Mouse (Mus musculus): Measurements from ENCODE around the gene Ccin. TPM values are rescaled to one million over a fixed set of nuclear protein-coding genes. Genes with fewer than 3 reads are reported as not detected.

The Ccin gene
- not detected for polyA plus RNA-seq (2014; fragmentation: Illumina TruSeq; extraction: RNeasy Lipid Tissue Mini Kit (QIAGEN cat#74804); ENCODE audit: low read depth, low replicate concordance)

DNA sequence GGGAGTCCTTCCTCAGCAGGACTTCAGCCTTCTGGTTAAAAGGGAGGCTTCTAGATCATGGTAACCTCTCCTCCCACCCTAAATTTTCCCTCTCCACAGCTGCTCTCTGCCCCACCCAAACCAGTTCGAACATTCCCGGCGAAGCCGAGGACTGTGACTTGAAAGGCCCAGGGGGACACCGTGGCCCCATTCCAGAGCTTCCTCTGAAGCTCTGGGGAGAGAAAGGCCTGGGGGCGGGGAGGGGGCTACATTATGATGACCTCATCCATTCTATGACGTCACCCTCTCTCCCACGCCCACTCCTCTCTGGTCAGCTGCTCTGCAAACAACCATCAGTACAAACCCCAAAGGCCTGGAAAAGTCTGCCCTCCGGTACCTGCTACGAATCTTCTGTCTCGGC, at the start of gene Ccin:
Gene Ccin, plus strand, starts transcription at position 303 of the 400 bp plus-strand sequence.

DNA sequence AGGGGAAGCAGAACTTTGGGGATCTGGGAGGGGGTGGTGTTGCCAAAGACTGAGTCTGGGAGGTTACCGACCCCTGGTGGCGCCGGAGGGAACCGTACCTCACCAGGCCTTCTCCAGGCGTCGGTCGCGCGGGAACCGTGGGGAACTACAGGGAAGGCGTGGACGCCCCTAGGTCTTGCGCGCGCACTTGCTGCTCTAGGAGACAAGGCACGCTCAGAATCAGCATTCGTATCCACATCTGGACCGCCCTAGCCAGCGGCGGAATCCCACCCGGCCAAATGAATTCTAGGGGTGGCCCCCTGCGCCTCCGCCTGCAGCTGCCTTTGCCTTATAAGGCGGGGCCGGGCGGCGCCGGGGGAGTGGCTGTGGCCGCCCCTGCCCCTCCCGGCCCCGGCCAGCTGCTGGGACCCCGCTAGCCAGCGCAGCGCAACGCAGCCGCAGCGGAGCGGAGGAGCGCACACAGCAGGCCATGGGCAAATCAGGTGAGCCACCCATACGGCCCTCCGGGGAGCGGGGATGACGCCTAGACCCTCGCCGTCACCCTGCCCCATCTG, 25.9 kb upstream of the Ccin start, which contains the start of gene Glipr2:
Gene Glipr2, plus strand, starts transcription at position 110 of the 554 bp plus-strand sequence.

DNA sequence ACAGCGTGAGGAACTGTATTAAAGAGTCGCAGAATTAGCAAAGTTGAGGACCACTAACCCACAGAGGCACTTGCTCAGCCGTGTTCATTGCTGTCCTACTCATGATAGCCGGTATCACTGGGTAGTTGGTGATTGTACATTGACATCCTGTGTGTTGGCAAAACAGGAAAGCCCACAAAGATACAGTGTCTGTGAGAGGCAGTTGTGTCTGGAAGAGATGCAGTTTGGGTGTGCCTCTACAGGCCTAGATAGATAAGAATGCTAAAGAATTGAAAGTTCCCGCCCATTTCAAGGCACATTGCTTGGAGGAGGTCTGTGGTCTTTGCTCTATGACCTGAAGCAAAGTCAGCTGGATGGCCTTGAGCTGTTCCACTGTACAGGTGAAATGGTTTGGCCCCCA, 20.8 kb downstream of the Ccin start, which contains the start of gene Clta:
Gene Clta, plus strand, starts transcription at position 327 of the 400 bp plus-strand sequence.

Other genes with a start within 250 kb of the Ccin start
- not detected for gene Olfr159, start 212.5 kb upstream of the Ccin start, polyA plus RNA-seq (2014; fragmentation: Illumina TruSeq; extraction: RNeasy Lipid Tissue Mini Kit (QIAGEN cat#74804); ENCODE audit: low read depth, low replicate concordance)
- not detected for gene Olfr156, start 159.6 kb upstream of the Ccin start, polyA plus RNA-seq (2014; fragmentation: Illumina TruSeq; extraction: RNeasy Lipid Tissue Mini Kit (QIAGEN cat#74804); ENCODE audit: low read depth, low replicate concordance)
- gene Olfr157, start 143.3 kb upstream of the Ccin start, polyA plus RNA-seq (2014; fragmentation: Illumina TruSeq; extraction: RNeasy Lipid Tissue Mini Kit (QIAGEN cat#74804); ENCODE audit: low read depth, low replicate concordance), result not detected
- not detected for gene Olfr155, start 131.9 kb upstream of the Ccin start, polyA plus RNA-seq (2014; fragmentation: Illumina TruSeq; extraction: RNeasy Lipid Tissue Mini Kit (QIAGEN cat#74804); ENCODE audit: low read depth, low replicate concordance)
- 5.3 TPM for gene Reck, start 108.0 kb upstream of the Ccin start, polyA plus RNA-seq (2014; fragmentation: Illumina TruSeq; extraction: RNeasy Lipid Tissue Mini Kit (QIAGEN cat#74804); ENCODE audit: low read depth, low replicate concordance)
- 7.7 TPM for gene Glipr2, start 26.1 kb upstream of the Ccin start, polyA plus RNA-seq (2014; fragmentation: Illumina TruSeq; extraction: RNeasy Lipid Tissue Mini Kit (QIAGEN cat#74804); ENCODE audit: low read depth, low replicate concordance)
- 94.8 TPM for gene Clta, start 21.0 kb downstream of the Ccin start, polyA plus RNA-seq (2014; fragmentation: Illumina TruSeq; extraction: RNeasy Lipid Tissue Mini Kit (QIAGEN cat#74804); ENCODE audit: low read depth, low replicate concordance)
- 18.7 TPM for gene Gne, start 100.7 kb downstream of the Ccin start, polyA plus RNA-seq (2014; fragmentation: Illumina TruSeq; extraction: RNeasy Lipid Tissue Mini Kit (QIAGEN cat#74804); ENCODE audit: low read depth, low replicate concordance)

All from heart, adult 10 weeks (tissue).